Mouse (Mus musculus): ENCODE data around the gene Sptlc2. TPM values are rescaled to one million over a fixed set of nuclear protein-coding genes. Genes with fewer than 3 reads are reported as not detected.
A peak's percentile ranks its signal among the peaks of the same experiment; 100 is the strongest.

Gene Sptlc2
- total RNA-seq, 2 experiments from 2014 or later: 32.4 to 33.0 TPM

GRCm38 (mm10) chr12:87266827-87267603 is 121.1 kb downstream of the Sptlc2 start:
- no peak for TF ChIP-seq CTCF (IDR thresholded peaks at IDR 0.05)
- peak in 1 of 2 experiments; percentile 30 for DNase-seq (ENCODE audit: extremely low spot score in 1 of 2, low spot score in 2 of 2)
- intact Hi-C loops (cut with DNase I): loop anchor here (1.0 to 2.0 kb wide), 3 partner anchors 68 to 150 kb away; partner anchors contain the start of genes Gstz1 and Pomt2

DNA sequence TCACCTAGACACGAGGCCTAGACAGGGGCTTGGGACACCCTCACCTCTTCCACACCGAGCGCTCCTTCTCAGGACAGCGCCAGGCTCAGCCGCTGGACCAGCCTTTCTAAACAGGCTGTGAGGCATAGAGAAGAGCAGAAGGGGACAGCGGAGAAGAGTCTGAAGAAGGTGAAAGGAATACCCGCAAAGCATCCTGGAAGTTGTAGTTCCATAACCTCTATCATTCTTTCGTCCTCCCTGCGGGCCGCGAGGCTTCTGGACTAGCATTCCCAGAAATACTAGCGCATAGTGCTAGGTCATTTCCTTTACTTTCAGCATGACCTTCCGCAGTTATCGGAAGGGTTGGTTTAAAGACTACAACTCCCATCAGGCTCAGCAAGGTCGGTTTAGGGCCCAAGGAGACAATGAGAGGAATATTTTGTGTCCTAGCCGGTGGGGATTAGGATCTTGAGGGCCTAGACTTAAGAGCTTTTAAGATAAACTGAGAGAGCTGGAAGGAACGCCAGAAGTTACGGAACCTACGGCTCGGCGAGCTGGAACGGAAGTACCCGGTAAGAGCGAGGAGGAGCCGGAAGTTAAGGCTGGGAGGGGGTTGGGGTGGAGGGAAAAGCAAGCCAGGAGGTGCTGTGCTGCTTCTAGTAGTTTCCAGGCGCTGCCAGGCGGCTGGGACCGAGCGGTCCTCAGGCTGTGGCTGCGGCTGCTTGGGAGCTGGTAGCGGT is 121.9 kb downstream of the Sptlc2 start, which contains the start of the genes Vipas39 and Ahsa1:
Gene Vipas39 (minus strand): TSS at position 149 of the 719 bp plus-strand sequence.
Gene Ahsa1 (plus strand): TSS at position 372 of the 719 bp plus-strand sequence.
- DNase-seq (ENCODE audit: extremely low spot score in 1 of 2, low spot score in 2 of 2): peak; percentile 74 to 86
- intact Hi-C loops (cut with DNase I): loop anchor here (2.0 kb wide), 2 partner anchors 119 to 151 kb away; partner anchors contain the start of genes Gstz1 and Pomt2
- TF ChIP-seq CTCF (IDR thresholded peaks at IDR 0.05): peak; percentile 10
- Histone ChIP-seq H3K4me3 (peak within 1 kb of the TSS; percentile 97), H3K27ac (peak within 1 kb of the TSS; percentile 98)

More at GRCm38 (mm10) chr12:87266827-87267603, 121.1 kb downstream of the Sptlc2 start:
- Histone ChIP-seq H3K27ac (peak overlapping the region; percentile 98), H3K4me3 (peak overlapping the region; percentile 97)

GRCm38 (mm10) chr12:87265444-87265843 is 122.7 kb downstream of the Sptlc2 start:
- DNase-seq (ENCODE audit: extremely low spot score in 1 of 2, low spot score in 2 of 2): no peak
- H3K4me3 ChIP-seq: peak overlapping the region; percentile 97
- H3K27ac ChIP-seq: peak overlapping the region; percentile 98
- intact Hi-C loops (cut with DNase I): no loop called here
- no peak for TF ChIP-seq CTCF (IDR thresholded peaks at IDR 0.05)

DNA sequence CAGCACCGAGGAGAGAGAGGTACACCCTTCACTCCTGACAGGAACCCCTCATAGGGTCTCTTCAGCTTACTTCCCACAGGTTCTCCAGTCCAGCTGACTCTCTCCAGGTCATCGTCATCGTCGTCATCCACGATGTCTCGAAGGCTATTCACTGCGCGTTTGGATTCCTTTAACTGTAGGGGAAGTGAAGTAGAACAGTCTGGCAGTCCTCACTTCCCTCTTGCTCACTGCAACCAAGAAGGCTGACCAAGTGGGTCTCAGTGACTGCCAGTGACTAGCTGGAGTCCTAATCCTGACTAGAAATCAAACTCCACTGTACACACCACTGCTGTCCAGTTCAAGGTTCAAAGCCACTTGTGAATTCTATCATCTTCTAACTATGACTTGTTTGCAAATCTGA is 127.6 kb downstream of the Sptlc2 start:
- H3K4me3 ChIP-seq: no peak overlapping the region
- no peak for TF ChIP-seq CTCF (IDR thresholded peaks at IDR 0.05)
- intact Hi-C loops (cut with DNase I): no loop called here

DNA sequence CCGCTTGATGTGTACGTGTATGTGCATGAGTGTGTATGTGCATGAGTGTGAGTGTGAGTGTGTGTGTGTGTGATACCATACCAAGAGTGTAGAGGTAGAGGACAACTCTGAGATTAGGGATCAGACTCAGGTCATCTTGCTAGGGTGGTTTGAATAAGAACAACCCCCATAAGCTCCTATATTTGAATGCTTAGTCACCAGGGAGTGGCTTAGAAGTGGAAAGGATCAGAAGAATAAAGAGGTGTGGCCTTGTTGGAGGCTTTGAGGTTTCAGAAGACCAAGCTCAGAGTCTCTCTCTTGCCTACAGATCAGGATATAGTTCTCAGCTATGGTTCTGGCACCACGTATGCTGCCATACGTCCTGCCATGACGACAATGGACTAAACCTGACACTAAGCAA is 131.5 kb downstream of the Sptlc2 start:
- no peak for DNase-seq (ENCODE audit: extremely low spot score in 1 of 2, low spot score in 2 of 2)
- TF ChIP-seq CTCF (IDR thresholded peaks at IDR 0.05): no peak
- intact Hi-C loops (cut with DNase I): no loop called here
- no peak overlapping the region for H3K4me3 ChIP-seq
- no peak overlapping the region for H3K27ac ChIP-seq

More for the DNA sequence above, 127.6 kb downstream of the Sptlc2 start:
- DNase-seq (ENCODE audit: extremely low spot score in 1 of 2, low spot score in 2 of 2): no peak
- H3K27ac ChIP-seq: no peak overlapping the region

Small RNA genes lying within 50 kb of the gene (microRNA-seq; reads per million reads assigned to microRNA genes)
- 0 reads per million in 2 experiments for gene Gm47293
- gene Mir3068: 30.4 to 40.2 reads per million in 2 experiments

Other genes starting within 250 kb of the Sptlc2 start
- gene Gstz1, start 241.2 kb downstream of the Sptlc2 start, total RNA-seq (2021): 10 to 100 TPM; 48.9 to 50.3 TPM
- gene Pomt2, start 240.4 kb downstream of the Sptlc2 start, total RNA-seq (2021): 10 to 100 TPM; 16.4 to 19.6 TPM
- gene Samd15, start 188.6 kb downstream of the Sptlc2 start, total RNA-seq (2021): 1 to 10 TPM; 4.7 TPM
- gene Tmed8, start 187.9 kb downstream of the Sptlc2 start, total RNA-seq (2021): 10 to 100 TPM; 27.5 to 29.5 TPM
- gene Noxred1, start 149.6 kb downstream of the Sptlc2 start, total RNA-seq (2021): 1 to 10 TPM; 1.1 to 3.8 TPM
- gene Vipas39, start 122.1 kb downstream of the Sptlc2 start, total RNA-seq (2021): 10 to 100 TPM; 52.8 to 55.8 TPM
- gene Ahsa1, start 121.9 kb downstream of the Sptlc2 start, total RNA-seq (2021): 100 to 1,000 TPM; 172 to 177 TPM
- gene Ism2, start 88.7 kb downstream of the Sptlc2 start, total RNA-seq (2021): under 1 TPM; 0.19 to 0.27 TPM
- gene Slirp, start 55.5 kb upstream of the Sptlc2 start, total RNA-seq (2021): 10 to 100 TPM; 85.9 to 91.9 TPM
- 10 to 100 TPM; 19.0 to 19.6 TPM for gene Alkbh1, start 55.7 kb upstream of the Sptlc2 start, total RNA-seq (2021)
- 10 to 100 TPM; 63.2 to 73.1 TPM for gene Snw1, start 83.9 kb upstream of the Sptlc2 start, total RNA-seq (2021)
- gene Gm5788, start 106.4 kb upstream of the Sptlc2 start, total RNA-seq (2021): not detected
- gene Gm8300, start 126.0 kb upstream of the Sptlc2 start, total RNA-seq (2021): not detected
- gene Oog1, start 214.3 kb upstream of the Sptlc2 start, total RNA-seq (2021): not detected
- gene Gm4027, start 230.5 kb upstream of the Sptlc2 start, total RNA-seq (2021): not detected

Measured in left cerebral cortex, adult 2 months (tissue).